Mouse (Mus musculus) E14TG2a.4 (cell line): Measurements from ENCODE around the gene Pdzd11.

Experiments
- CTCF ChIP-seq: conservative IDR thresholded peaks from 2 replicates; pipeline ENCODE4 v1.5.1; 2014; ENCODE audit warnings: low read length
- NANOG ChIP-seq: IDR thresholded peaks from 2 replicates; pipeline ENCODE4 v1.6.1; 2014; ENCODE audit warnings: borderline replicate concordance, low read length, mixed read lengths
- POU5F1 ChIP-seq: IDR thresholded peaks from 2 replicates; pipeline ENCODE4 v1.6.1; 2014; ENCODE audit warnings: low read length, borderline replicate concordance

DNA sequence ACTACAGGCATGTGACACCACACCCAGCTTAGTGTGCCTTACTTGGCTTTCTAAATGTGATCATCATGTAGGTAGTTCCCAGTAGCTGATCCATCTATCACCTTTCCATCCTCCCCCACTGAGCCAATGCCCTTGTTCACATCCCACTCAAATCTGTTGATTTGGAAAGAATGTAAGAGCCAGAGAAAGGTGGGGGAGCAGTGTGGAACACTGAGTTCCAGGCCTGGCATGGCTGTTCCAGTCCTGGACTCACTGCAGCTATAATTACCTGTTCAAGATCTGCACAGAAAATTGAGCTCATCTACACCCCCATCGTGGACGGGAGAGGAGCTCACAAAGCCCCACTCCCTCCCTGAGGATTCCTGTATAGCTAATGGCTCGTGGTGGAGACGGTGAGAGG, 26.6 kb downstream of the Pdzd11 start:
- TF ChIP-seq CTCF (no peak), NANOG (no peak), POU5F1 (no peak)
